Mouse (Mus musculus) adrenal gland, adult 2 months (tissue): ENCODE results near the gene Pdp2. TPM values are rescaled to one million over a fixed set of nuclear protein-coding genes. Genes with fewer than 3 reads are reported as not detected.
"Not testable (repeated sequence)": the region's sequence is repeated elsewhere in the genome, so short reads cannot be mapped to it uniquely, and the experiment has no call there.

Experiments
- DNase-seq: peaks from one replicate; pipeline ENCODE4 v3.0.0; 2021
- long read RNA-seq: library from polyadenylated mRNA; stranded (forward); transcript quantifications from one replicate; pipeline ENCODE4 v2.0.0, GENCODE M21; 2021
- polyA plus RNA-seq: library from polyadenylated mRNA; depleted of rRNA; stranded (reverse); fragments of >200 nt; gene quantifications from 2 replicates; pipeline ENCODE4 v1.2.3, GENCODE M21; 2012; rRNA removed
- total RNA-seq, 2 experiments: library from RNA; stranded (reverse); gene quantifications; 2 replicates each; pipeline ENCODE4 v1.2.3; 2021

Gene Pdp2
- total RNA-seq (10 to 100 TPM; 30.7 to 37.3 TPM), polyA plus RNA-seq (6.5 and 7.6 TPM in 2 replicates)
- long read RNA-seq, full-length matches to known transcripts: 17 of 21 reads
- long read RNA-seq, partial matches to known transcripts: 0 of 21 reads
- long read RNA-seq, other reads (novel, unspliced or antisense): 4 of 21 reads

DNA sequence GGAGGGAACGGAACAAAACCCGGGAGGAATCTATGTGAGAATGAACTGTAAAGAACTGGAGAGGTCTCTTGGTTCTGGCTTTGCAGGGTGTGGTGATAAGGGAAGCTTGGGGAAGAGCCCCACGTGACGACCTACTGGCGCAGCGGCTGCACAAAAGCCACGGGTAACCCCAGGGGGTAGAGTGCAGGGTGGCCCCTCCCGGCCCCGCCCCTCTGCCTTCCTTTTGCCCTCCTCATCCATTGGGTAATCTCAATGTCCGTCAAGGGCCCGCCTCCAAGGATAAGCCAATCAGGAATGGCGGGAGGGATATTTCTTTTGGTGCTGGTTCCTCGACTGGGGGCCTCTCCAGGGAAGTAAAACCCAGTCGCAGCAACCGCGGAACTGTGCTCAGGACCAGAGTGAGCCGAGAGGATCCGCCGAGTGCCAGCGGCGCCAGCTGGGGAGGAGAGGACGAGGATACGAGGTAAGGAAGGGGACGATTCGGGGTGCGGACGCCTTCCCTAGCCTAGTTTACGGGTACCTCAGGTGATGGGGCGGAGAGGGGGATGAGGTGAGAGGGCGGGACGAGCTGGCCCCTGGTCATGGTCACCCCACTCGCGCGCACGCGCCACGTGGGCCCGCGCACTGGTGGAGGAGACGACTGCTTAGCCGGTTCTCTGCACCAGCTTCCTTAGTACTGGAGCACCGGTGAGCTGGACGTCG lies at the start of gene Pdp2:
Gene Pdp2 (plus strand): TSS at position 319 of the 702 bp plus-strand sequence.
- DNase-seq: peak; percentile 95

DNA sequence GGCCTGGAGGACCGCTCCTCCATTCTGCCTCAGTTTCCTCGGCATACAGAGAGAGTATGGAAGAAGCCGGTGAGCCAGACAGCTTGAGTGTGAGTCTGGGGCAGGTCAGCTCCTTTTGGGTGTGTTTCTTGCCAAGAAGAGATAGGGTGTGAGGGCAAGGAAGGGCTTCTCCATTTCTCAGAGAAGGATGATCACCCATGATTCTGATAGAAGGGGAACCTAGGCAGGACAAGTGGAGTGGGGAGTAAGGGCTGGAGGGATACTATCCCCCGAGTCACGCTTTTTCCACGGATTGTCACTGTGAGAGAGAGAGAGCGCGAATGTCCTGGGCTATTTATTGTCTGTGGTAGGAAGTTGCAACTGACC lies 49.8 kb upstream of the Pdp2 start:
- DNase-seq: no peak

DNA sequence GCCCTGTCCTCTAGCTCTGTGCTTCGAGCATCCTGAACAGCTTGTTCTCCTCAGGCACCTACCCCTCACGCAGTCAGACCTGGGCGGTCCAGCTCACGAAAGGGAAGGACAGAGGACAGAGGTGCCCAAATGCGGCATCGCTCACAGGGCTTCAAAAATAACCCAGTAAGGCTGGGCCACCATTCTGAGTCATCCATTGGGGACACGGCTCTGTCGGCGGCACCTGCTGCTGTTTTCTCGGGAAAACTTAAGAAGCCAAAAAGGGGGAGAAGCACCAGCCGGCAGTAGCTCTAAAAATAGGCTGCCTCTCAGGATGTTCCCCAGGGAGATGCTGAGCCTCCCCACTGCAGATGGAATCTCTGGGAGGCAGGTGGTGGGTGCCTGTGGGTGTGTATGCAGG lies 49.1 kb upstream of the Pdp2 start:
- DNase-seq: no peak

DNA sequence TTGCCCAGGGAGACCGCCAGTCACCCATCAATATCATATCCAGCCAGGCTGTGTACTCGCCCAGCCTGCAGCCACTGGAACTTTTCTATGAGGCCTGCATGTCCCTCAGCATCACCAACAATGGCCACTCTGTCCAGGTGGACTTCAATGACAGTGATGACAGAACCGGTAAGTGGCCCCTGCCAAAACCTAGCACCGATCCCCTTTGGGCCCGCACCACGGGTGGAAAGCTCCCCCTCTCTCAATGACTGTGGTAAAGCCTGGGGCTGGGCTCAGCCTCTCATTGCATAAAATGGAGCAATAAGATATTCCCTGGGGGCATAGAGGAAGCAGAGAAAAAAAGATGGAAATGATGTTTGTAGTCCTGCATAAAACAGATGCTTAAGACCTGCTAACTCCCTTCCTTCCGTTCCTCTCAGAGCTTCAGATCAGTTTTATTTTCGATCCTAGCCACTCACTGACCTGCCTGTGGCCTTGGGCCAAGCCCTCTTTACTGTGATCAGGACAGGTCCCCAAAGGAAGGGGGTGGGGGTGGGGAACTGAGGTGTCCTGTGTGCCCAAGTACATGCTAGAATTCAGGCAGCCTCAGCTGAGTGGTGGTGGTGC lies 47.7 kb upstream of the Pdp2 start:
- no peak for DNase-seq

DNA sequence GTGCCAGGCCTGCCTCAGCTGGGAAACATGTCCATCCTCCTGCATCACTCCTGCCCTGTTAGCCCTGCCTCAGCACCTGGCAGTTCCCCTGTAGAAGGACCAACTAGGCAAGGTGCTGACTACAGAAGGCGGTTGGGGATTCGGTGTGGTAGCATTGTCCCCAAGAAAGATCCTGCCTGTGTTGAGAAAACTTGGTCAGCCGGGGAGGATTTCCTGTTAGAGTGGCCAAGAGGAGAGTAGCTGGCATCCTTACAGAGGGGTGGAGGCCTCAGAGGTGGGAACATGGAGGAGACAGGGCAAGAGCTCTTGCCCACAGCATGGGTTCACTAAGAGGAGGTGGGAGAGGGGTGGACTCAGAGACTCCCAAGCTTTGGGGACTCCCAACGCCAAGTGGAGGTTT lies 36.1 kb upstream of the Pdp2 start:
- no peak for DNase-seq

DNA sequence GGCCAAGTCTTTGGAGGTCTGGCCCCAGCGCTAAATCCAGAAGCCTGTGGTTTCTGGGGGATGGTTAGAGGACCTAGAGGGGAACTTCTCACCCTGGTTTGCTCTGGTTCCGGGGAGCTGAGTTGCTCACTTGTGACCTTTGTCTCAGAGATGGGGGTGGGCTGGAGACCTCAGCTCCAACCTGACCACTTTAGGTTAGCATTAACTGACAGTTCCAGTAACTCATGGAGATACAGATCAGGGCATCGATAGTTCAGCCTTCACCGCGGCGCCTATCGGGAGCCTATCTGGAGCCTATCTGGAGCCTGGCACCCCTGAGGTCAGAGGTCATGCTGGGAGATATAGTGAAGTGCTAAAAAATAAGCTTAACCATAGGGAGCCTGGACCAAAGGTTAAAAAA lies 34.0 kb upstream of the Pdp2 start:
- DNase-seq: no peak

DNA sequence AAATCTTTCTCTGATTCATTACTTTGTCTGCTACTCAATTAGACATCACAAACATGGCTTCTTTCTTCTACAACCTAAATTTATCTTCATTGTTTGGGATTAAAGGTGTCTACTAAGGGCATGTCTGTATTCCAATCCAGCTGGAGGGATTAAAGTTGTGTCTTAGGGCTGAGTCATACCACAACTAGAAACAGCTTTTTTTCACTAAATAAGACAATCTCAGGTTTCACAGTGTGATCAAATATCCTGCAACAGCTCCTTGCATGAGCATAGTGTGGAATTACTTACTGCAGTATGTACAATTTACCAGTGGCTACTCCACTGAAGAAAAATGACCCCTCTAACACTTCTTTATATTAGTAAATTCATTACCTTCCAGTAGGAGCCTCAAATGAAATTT lies 30.5 kb upstream of the Pdp2 start:
- DNase-seq: no peak

DNA sequence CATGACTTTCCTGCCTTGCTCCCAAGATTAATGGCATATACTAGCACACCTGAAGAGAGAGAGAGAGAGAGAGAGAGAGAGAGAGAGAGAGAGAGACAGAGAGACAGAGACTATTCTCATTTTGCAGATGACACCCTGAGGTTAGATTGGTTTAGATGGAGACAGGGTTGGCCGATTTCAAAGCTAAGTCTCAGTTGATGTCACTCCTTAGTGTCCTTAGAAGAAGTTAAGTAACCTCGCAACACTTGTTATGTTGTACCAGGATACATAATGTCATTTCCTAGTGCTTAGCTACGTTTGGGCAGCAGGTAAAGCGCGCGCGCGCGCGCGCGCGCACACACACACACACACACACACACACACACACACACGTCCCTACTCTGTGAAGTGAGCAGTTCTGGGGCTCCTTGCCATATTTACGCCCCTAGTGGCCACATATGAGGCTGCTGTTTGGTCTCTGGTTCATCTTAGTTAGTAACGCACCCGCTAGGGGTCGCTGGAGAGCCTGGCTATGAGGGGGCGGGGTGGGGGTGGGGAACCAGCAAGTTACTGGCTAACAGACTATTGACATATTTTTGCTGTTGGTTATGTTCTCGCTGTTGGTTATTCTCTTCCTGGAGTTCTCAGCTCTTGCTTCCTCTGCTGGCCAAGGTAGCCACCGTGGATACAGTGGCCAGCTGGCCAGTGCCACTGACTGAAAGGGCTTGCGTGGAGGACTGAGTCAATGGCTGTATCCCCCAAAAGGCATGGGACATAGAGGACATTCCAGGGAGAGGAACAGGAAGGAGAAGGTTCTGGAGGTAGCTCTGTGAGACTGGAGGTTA lies 26.4 kb upstream of the Pdp2 start:
- DNase-seq: peak; percentile 85

DNA sequence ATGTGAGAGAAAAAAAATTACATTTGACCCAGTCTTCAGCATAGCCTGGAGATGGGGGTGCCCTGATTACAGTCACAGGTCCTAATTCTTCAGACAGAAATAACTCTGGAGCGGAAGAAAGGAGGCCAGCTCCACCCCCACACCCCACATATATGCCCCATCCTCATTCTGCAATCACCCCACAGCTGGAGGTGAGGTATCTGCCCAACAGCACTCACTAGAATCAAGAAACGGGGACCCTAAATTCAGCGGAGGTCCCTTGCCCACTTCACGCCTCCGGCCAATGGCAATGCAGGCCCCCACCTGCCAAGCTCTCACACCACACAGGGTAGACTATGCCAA lies 25.8 kb upstream of the Pdp2 start:
- no peak for DNase-seq

DNA sequence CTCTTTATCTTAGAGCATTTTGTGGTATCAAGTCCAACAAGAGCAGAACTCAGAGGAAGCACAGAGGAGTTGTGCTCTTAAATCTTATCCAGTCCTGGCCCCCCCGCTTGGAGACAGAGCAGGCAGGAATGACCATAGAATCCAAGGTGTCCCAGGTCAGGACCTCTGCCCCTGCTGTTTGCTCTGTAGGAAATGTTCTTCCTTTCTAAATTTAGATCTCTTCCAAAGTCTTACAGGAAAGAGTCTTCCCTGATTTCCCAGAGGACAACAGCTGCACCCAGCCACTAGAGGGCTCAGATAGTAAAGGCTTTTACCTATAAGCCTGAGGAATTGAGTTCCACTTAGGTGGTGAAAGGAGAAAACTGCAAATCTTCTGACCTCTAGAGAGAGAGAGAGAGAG lies 21.7 kb upstream of the Pdp2 start:
- DNase-seq: peak; percentile 50

DNA sequence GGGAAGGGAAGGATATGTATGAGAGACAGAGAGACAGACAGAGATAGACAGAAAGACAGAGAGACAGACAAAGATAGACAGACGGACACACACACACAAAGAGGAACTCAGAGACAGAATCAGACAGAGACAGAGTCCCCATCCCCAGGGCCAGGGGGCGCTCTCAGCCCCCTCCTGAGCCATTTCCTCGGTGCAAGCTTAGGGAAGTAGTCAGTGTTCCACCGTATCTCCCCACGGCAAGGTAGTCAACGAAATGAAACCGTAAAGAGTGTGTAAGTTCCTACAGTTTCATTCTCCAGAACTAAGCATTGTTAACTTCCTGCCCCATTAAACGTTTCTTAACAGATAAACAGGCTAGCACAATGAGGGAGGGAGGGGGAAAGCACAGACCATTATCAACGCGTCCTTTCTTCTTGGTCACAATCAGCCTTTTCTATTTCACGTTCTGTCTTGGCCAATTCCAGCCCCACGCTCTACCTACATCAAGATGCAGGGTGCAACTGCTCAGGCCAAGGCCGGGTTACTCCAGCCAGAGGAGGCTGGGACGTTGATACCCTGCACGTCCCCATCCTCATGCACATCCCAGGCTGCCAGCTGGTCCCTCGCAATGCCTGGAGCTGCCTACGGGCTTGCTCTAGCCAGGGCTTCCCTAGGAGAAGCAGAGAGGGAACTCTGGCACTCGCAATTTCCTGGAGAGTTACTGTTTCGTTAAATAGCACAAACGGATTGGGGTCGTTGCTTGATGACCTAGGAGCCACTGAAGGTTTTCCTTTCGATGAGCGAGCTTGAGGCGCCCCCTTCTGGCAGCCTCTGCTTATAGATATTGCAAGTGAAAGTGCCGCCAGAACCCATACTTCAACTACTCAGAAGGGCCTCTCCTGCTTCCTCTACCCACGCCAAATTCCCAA lies 20.6 kb upstream of the Pdp2 start:
- DNase-seq: peak; percentile 82

DNA sequence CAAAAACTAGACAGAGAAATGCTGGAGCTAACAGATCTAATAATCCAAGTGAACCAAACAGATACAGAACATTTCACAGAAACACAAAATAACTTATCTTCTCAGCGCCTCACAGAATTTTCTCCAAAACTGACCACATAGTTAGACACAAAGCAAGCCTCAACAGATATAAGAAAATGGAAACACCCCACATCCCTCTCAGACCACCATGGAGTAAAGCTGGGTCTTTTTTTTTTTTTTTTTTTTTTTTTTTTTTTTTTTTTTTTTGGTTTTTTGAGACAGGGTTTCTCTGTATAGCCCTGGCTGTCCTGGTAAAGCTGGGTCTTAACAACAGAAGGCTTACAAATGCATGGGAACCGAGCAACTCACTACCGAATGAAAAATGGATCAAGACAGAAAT lies 14.4 kb upstream of the Pdp2 start:
- DNase-seq: no peak

DNA sequence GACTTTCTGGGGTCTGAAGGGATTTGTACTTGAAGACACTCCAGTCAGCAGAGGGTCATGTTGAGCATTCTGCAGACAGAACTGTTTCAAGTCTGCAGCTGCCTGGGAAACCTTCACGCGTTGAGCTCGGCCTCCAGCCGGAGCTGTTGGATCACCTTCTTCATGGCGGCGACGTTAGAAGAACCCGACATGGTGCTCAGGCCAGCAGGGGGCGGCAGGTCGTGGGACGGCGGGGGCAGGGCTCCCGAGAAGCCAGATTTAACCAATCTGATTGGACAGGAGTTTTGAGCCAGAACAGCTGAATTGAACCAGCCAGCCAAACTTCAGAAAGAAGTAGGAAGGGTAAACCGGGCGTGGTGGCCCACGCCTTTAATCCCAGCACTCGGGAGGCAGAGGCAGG lies 13.6 kb upstream of the Pdp2 start:
- not testable (repeated sequence) for DNase-seq

DNA sequence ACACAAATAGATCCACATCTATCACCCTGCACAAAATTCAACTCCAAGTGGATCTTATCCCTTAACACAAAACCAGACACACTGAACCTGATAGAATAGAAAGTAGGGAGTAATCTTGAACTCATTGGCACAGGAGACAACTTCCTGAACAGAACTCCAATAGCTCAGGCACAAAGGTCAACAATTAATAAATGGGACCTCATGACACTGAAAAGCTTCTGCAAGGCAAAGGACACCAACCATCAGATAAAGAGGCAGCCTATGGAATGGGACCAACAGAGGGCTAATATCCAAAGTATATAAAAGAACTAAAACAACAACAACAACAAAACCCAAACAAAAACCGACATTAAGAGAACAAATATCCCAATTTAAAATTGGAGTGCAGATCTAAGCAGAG lies 6.7 kb upstream of the Pdp2 start:
- DNase-seq: no peak

DNA sequence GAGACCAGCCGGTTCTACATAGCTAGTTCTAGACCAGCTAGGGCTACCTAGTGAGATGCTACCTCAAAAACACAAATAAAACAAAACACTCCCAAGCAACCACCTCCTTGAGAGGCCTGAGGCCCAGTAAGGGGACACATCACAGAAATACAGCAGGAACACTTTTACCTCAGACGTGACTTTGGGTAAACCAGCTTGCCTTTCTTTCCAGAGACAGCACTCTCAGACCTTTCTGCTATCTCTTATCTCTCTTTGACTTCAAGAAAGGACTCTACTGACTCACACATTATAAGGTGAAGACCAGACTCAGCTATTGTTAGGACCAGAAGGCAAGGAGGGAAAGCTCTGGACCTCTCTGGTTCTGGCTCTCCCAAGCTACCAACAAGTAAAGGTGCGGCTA lies 967 bp upstream of the Pdp2 start:
- no peak for DNase-seq

DNA sequence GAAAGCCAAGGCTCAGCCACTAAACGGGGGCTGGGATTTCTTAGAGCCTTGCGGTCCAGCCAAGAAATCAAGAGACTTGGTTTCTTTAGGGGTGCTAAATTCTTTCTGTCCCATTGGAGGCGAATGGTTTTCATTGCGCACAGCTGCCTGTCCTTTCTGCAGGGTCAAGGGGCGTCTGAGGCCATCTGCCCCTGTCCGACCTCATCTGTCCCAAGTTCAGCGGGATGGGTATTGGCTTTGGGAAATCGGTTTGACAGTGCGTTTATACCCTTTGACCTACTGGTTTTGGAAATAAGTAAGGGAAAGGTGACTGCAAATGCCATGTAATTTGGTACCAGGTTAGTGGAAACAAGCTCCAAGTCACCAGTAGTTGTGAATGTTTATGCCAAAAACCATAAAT lies 605 bp downstream of the Pdp2 start:
- no peak for DNase-seq

DNA sequence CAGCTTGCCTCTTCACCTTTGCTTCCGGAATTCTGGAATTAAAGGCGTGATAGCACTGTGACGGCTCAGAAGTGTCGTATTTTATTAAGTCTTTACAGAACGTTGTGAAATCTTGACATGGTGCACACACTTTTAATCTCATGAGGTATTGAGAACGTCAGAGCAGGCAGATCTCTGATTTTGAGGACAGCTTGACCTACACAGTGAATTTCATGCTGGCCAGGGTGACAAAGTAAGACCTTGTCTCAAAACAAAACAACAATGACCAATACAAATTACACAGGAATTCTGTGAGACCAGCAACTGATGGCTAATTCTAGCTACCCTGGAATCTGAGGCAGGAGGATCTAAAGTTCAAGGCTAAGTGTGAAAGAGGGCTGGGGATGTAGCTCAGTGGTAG lies 1.3 kb downstream of the Pdp2 start:
- peak; percentile 21 for DNase-seq

DNA sequence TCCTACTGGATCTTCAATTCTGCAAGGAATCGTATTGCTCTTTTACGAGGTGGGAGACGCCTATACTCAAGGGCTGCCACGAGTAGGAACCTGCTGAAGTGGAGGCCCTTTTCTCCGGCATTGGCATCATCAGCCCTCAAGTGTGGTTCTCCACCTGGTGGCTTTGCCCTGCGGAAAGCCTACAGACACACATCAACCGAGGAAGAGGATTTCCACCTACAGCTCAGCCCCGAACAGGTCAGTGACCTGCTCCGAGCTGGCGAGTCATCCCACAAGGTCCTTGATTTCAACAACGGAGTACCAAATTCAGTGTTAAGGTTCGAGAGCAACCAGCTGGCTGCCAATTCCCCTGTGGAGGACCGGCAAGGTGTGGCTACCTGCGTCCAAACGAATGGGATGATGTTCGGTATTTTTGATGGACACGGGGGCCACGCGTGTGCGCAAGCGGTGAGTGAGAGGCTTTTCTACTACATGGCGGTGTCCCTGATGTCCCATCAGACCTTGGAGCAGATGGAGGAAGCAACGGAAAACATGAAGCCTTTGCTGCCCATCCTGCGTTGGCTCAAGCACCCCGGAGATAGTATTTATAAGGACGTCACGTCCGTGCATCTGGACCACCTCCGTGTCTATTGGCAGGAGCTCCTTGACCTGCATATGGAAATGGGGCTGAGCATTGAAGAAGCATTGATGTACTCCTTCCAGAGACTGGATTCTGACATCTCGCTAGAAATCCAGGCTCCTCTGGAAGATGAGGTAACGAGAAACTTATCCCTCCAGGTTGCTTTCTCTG lies 2.5 kb downstream of the Pdp2 start:
- peak; percentile 13 for DNase-seq

DNA sequence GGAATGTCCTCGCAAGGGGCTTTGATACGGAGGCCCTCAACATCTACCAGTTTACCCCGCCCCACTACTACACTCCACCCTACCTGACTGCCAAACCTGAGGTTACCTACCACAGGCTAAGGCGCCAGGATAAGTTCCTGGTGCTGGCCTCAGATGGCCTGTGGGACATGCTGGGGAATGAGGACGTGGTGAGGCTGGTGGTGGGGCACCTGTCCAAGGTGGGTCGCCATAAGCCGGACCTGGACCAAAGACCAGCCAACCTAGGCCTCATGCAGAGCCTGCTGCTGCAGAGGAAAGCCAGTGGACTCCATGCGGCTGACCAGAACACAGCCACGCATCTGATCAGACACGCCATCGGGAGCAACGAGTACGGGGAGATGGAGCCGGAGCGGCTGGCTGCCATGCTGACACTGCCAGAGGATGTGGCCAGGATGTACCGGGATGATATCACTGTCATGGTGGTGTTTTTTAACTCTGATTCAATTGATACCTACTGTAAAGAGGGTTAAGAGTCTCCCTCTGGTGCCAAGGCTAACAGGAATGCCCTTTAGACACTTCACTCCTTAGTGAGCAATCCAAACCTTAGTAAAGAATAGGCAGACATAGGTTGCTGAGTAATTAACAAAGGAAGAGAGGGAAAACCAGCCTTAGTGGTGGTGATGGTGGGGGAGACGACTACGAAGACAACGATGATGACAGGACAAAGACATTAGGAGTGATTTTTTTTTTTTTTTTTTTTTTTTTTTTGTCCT lies 3.5 kb downstream of the Pdp2 start:
- no peak for DNase-seq

DNA sequence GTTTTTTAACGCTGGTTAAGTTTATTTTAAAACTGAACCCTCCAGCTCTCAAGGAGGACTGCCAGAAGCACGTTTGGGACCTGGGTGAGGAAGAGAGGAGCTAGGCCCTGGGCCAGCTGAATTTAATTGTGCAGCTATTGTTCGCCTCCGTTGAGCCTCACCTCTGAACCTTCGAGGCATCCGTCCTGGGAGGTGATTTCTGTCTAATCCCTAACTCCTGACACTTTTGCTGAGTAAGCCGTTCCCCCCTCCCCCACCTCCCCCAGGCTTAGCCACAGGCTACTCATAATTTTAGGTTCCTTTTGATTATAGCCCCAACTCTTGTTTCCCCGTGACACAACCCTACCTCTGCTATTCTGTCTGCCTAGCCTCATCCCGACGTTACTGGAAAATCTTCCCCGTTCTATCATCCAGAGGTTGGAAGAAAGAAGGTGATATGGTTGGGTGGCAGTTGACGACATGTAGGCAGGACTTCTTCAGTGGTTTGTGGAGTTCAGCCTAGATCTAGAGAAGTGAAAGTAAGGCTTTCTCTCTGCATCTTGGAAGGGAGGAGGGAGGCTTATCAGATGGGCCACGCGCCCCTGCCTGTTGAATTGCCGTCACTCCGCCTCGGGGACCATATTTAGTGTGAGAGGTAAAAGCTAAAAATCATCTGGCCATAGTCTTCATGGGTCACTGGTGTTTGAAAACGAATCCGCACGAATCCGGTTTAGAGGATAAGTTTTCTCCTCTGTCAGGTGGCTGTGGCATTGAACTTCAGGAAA lies 4.7 kb downstream of the Pdp2 start:
- no peak for DNase-seq
